Mouse (Mus musculus) lung, adult 10 weeks (tissue): ENCODE data around the gene Tlr8. TPM values are rescaled to one million over a fixed set of nuclear protein-coding genes. Genes with fewer than 3 reads are reported as not detected.

Source experiments
- polyA plus RNA-seq: library from polyadenylated mRNA; stranded (reverse); fragments of 350-450 nt; fragmentation: Illumina TruSeq; extraction: RNeasy Lipid Tissue Mini Kit (QIAGEN cat#74804); gene quantifications from one replicate; pipeline ENCODE4 v1.2.3, GENCODE M21; 2014; ENCODE audit warnings: low read depth, low replicate concordance; ENCODE audit not compliant: insufficient read depth

The Tlr8 gene
- polyA plus RNA-seq = 2.1 TPM

GRCm38 (mm10) chrX:167264086-167264485 lies at the start of gene Tlr8:
Tlr8 (minus strand) TSS chrX:167264329.

GRCm38 (mm10) chrX:167208978-167209754 lies 55.0 kb downstream of the Tlr8 start, which contains the start of gene Tmsb4x:
Tmsb4x (minus strand) TSS chrX:167209315.

Other genes with a start within 250 kb of the Tlr8 start
- 8,106 TPM for gene Tmsb4x, start 55.0 kb downstream of the Tlr8 start, polyA plus RNA-seq
- 2.6 TPM for gene Tlr7, start 66.2 kb upstream of the Tlr8 start, polyA plus RNA-seq
- gene Prps2, start 118.4 kb upstream of the Tlr8 start, polyA plus RNA-seq = 23.3 TPM